Mouse (Mus musculus) inflammation-experienced regulatory T-cells, adult 6 months (primary cell): ENCODE data around the gene Kcmf1. TPM values are rescaled to one million over a fixed set of nuclear protein-coding genes. Genes with fewer than 3 reads are reported as not detected.

ENCODE experiments used
- polyA plus RNA-seq, 3 experiments: library from polyadenylated mRNA; unstranded; fragments of 100-300 nt; shearing (Covaris generic); gene quantifications; one replicate each; pipeline ENCODE4 v1.2.1; 2017

Gene Kcmf1
- polyA plus RNA-seq, 3 experiments from 2014 or later = 9.1 to 12.5 (median 10.3) TPM

Other genes with a start within 250 kb of the Kcmf1 start
- gene Tcf7l1, start 110.7 kb downstream of the Kcmf1 start, polyA plus RNA-seq = 1 to 10 TPM in 1 of 3 experiments, under 1 TPM in 2; 0.24 to 1.2 (median 0.78) TPM
- gene Tmsb10, start 58.8 kb upstream of the Kcmf1 start, polyA plus RNA-seq = 1,000 to 10,000 TPM; 4,108 to 4,357 (median 4,244) TPM